Mouse (Mus musculus) embryo, embryonic 10 days (tissue): ENCODE measurements around the gene Psen2.

Experiments used
- DNase-seq: peaks from one replicate; pipeline ENCODE4 v3.0.0-alpha.2; 2015; ENCODE audit warnings: low spot score

Gene Psen2

DNA sequence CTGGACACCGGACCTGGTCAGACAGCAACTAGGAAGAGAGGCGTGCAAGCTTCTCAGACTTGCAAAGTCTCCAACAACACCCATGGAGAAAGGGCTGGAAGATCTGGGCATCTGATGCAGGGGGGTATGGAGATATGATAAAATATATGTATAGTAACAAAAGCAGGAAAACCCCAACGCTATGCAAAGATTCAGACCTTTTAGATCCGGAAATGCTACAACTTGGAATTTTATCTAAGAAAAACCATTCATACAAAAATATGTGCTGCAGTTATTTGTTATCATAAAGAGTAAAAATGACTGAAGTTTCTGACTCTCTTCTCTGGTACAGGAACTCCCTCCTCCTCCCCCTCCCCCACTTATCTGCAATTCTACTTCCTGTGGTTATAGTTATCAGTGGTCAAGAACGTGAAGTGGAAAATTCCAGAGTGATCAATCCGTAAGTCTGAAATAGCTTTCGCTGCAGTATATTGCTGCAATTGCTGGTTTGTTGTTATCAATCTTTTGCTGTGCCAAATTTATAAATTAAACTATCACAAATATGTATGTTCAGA lies 14.6 kb downstream of the Psen2 start:
- no peak for DNase-seq

GRCm38 (mm10) chr1:180247901-180248300 lies 15.3 kb downstream of the Psen2 start:
- DNase-seq = no peak

DNA sequence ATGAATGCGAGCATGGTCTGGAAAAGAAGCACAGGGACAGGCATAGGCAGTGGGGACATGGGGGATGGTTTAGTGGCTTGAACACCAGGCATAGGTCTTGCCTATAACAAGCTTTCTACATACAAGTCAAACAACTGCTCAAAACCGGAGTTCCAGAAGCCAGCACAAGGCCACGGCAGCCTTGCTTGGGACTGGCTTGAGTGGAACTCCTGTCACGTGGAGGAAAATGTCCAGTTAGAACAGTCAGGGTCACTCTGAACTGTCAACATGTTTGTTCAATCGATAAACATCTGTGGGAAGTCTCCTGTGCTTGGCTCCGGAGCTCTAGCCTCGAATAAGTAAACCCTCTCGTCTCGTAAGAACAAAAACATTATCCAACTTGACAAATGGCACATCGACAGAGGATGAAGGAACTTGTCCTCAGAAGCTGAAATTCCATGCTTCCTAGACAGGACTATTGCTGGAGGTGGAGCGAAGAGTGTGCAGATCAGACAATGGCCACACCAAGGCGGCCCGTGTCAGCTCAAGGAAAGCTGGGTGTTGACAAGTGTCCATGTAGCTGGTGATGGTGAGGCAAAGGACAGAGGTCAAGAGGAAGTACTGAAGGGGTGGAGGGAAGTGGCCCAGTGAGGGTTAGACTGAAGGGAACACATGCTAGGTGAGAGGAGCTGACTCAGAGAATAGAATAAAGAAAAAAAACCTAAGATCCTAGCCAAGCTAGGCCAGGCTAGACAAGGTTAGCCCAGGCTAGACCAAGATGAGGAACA lies 17.3 kb downstream of the Psen2 start:
- DNase-seq = no peak

GRCm38 (mm10) chr1:180231729-180232128 lies 31.5 kb downstream of the Psen2 start:
- no peak for DNase-seq

DNA sequence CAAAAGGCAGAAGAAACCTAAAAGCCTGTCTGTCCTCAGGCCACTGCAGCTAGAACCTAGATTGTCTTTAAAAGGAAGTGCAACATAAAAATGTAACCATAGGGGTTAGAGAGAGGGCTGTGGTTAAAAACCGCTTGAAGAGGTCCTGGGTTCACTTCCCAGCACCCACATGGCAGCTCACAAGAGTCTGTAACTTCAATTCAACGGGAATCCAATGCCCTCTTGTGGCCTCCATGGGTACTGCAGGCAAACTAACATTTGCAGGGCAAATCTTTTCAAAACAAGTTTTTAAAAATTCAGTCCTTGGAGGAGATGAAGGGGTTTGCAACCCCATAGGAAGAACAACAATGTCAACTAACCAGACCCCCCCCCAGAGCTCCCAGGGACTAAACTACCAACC lies 32.7 kb downstream of the Psen2 start:
- no peak for DNase-seq

DNA sequence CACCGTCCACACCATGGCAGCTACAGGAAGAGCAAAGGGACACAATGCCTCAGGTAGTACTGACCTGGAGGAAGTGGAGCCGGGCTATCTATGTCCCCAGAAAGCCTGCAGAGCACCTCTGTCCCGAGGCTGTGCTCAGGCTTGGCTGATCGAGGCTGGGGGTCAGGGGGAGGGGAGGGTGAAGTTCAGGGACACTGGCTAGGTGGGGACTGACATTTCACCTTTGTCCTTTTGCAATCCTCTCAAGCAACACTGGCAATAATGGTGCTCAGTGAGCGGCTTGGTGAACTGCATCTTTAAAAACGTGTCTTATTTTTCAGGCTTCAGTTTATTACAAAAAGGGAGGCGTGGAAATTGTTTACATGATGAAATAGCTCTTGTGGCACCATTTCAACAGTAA lies 33.3 kb downstream of the Psen2 start:
- DNase-seq = no peak

- DNase-seq = no peak
Measured at GRCm38 (mm10) chr1:180228854-180229253, 34.4 kb downstream of the Psen2 start.

GRCm38 (mm10) chr1:180226766-180227165 lies 36.5 kb downstream of the Psen2 start:
- DNase-seq = no peak

- DNase-seq = peak; percentile 43
Measured at GRCm38 (mm10) chr1:180226221-180226713, 37.0 kb downstream of the Psen2 start.

DNA sequence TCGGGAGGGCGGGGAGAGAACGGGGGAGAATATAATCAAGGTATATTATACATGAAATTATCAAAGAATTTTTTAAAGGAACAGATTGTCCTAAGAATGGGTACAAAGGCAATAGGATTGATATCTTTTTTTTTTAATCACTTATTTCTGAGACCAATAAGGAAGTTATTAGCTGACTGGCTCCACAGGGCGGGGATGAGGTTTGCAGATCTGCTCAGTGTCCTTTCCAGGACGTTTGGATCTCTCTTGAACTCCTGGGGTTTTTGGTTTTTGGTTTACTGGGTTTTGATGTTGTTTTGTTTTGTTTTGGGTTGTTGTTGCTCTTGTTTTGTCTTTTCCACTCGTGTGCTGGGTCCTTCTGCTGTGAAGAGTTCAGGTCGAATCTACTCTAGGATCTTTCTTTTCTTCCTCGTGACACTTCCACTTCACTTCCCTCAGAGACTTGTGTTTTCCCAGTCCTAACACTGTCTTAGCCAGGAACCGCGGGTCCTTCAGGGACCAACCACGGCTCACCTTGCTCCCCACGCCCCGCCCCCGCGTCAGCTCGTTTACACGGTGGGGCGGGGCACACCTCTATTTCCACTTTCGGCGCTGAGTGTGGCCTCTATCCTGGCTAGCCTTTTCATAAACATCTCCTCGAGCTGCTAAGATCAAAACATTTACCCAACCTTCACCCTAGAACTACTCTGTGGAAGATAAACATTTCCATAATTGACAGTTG lies 37.6 kb downstream of the Psen2 start:
- peak; percentile 73 for DNase-seq

DNA sequence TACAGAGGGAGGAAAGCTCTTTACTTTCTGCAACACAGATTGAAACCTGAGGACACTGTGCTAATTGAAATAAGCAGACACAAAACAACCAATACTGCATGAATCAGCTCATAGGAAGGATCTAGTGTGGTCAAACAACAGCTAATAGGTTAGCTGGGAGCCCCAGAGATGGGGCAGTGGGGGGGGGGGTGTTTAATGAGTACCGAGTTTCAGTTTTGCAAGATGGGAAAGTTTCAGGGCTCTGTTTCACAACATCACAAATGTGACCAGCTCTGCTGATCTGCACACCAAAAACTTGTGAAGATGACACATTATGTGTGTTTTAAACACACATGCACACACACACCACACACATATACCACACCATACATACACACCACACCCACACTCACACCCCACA lies 41.2 kb downstream of the Psen2 start:
- DNase-seq = no peak

GRCm38 (mm10) chr1:180220791-180221542 lies 42.3 kb downstream of the Psen2 start:
- no peak for DNase-seq

DNA sequence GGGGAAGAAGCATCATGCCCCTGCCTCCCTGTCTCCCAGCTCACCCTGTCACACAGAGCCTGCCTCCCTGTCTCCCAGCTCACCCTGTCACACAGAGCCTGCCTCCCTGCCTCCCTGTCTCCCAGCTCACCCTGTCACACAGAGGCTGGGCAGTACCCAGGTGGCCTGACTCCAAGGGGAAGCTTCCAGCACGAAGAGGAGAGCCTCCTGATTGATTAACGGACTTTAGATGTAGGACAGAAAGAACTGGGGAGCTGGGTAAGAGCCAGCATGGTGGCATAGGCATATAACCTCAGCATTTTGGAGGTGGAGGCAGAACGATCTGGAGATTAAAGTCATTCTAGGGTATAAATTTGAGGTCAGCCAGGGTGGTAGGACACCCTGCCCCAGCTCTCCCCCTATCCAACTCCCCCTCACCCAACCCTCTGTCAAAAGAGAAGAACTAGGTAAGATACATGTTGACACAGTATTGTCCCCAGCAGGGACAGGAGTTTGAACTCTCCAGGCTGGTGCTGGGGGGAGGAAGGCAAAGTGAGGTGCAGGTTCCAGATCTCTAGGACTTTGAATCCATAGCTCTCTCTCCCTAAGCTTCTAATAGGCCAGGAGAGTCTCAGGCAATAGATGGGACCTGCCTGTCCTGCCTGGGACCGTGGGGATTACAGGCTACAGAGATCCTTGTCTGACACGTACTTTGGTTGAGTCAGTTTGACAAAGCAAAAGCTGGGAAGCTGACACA lies 46.5 kb downstream of the Psen2 start:
- DNase-seq = no peak

- peak; percentile 84 for DNase-seq
Measured at GRCm38 (mm10) chr1:180215044-180215443, 48.2 kb downstream of the Psen2 start.

DNA sequence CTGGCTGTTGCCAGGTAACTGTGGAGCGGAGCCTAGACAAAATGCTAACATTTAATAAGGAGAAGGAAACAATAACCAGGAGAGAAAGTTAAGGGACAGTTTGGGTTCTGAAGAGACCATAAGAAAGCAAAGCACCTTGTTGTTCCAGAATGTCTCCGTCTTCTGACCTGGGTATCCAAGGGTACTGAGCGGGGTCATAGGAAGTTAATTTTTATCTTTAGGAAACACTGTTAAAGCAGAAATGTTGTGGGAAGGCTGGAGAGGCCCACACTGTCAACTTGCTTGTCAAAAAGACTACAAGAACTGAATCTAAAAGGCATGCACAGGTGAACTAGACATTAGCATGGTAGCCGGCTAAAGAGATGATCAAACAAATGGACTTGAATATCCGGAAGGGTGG lies 50.3 kb downstream of the Psen2 start:
- DNase-seq = no peak

DNA sequence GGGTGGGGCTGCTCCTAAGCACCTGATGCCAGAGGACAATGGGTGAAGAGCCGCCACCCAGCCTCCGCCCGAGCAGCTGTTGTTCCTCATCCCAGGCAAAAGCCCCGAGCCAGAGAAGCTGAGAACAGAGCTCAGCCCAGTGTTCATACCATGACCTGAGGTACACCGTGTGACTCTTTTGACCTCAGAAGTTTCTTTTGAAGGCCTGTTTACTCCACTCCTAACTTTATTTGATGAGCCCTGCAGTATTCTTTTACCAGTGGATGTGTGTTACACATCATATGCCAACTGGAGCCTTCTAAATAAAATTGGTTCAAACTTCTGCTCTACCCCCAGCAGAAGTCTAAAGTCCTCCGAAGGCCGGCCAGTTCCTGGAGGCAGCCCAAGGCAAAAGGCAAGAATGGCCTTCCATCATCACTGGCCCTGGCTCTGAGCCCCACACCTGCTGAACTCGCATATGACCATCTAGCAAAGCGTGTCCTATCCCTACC lies 52.4 kb downstream of the Psen2 start:
- DNase-seq = no peak

DNA sequence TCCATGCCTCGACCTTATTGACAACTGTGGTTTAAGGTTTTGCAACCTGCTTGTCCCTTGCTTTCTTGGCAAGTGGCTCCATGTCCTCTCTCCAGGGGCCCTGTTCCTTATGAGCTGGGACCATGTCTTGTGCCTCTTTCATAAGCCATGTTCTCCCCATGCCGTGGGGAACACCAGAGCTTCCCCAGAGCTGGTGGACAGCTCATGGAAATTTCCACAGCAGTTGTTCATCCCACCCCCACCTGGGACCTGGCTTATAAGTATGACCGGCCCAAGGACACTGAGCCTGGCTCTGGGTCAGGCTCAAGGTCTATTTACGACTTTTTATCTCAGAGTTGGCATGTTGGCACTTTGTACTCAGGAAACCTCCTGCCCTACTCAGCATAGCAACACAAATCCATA lies 53.2 kb downstream of the Psen2 start:
- no peak for DNase-seq

DNA sequence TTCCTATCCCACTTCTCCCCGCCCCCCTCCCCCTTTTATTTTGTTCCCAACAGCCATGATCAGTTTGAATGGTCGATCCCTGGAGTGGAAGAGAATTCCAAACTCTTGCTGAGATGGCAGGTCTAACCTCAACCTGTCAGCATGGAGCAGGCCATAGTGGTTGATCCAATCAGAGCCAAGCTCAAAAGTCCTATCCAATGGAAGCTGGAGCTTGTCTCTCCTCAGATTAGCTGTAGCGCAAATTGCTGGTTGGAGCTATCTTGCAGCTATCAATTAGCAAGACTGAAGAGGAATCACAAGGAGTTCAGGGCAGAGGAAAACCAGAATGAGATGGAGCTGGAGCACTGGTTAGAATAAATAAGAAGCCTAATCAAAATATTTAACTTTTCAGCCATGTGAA lies 54.9 kb downstream of the Psen2 start:
- DNase-seq = no peak

DNA sequence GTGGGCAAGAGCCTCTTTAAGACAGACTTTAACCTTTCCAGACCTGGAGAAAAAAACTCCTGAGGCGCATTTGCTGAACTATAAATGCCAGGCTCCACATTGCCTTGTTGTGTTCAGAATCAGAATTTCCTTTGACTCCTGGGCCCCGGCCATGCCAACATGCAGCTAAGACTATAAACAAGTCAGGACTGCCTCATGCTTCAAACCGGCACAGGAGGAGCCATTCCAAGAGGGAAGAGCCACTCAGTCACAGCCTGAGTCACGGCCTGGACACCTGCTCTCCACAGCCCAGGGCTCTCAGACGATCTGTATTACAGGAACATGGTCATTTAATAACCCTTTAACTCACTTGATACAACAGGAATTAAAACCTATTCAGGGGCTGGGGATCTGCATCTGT lies 62.5 kb downstream of the Psen2 start:
- DNase-seq = no peak

GRCm38 (mm10) chr1:180199715-180200050 lies 63.6 kb downstream of the Psen2 start:
- no peak for DNase-seq

DNA sequence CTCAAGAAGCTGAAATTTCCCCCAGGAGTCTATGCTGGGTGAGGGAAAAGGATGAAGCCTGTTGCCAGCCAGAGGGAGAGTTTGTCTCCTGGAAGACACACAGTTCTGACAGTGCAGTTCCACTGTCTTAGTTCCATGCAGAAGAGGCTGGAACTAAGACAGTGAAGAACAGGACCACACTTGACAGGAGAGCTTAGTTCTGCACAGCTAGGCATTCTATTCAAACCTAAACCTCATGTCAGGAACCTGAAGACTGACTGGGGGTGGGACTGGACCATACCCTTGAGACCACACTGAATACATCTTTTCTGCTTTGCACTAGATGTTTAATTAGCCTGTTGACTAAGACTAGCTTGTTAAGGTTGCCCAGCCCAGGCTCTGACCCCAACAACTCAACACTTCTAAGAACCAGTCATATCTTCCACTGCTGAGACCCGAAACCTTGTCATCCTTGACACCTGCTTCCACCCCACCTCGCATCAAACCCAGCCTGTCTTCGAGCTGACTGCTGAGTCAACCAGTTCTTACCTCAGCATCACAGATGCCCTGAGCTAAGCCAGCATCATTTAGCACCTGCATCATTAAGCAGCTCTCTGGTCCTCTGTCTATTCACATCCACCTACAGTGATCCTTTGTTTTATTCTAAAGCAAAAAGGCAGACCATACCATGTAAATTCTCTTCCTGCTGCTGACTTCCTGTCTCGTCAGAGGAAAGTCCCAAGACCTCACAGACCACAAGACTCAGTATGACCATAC lies 64.1 kb downstream of the Psen2 start, which contains the start of gene Coq8a:
TSS of gene Coq8a (minus strand) at position 644 of the 756 bp plus-strand sequence.
- no peak for DNase-seq
